Mouse (Mus musculus): ENCODE results near the gene Gm5414. TPM values are rescaled to one million over a fixed set of nuclear protein-coding genes. Genes with fewer than 3 reads are reported as not detected.

Gm5414 gene
- total RNA-seq (2021) = not detected
- long read RNA-seq, experiment 1 = 0 reads
- long read RNA-seq, experiment 2 = 0 reads

DNA sequence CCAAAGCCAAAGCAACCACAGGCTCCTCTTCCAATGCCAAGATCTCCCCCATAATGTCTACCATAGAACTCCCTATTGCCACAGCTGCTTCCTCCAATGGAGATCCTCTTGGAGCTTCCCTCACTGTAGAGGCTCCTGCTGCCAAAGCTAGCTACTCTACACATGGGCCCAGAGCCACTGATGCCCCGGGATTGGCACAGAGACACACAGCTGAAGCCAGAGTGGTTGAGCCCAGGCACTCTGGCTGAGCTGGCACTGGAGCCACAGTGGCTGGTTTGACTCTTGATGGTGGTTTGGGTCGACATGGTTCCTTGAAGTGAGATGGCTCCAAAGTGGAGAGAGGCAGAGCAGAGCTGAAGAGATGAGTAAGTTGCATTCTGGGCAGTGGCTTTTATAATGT lies at the start of gene Gm5414:
TSS of gene Gm5414 (minus strand) at position 305 of the 400 bp plus-strand sequence.
- no peak for DNase-seq

DNA sequence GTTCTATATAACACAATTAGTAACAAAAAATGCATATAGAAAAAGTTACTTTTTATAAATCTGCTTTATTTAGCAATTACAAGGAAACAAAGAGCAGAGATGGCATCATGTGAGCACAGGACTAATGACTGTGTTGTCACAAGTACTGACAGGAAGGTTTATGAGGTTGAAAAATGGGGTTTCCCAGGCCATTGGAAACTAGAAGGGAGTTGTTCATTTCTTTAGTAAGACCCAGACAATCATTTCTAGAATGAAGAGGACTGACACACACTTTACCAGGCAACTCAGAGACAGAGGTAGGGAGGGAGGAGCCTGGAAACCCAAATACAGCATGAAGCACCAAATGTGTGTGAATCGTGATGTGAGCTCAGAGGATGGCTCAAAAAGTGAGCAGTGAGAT lies 48.0 kb upstream of the Gm5414 start:
- DNase-seq = no peak

DNA sequence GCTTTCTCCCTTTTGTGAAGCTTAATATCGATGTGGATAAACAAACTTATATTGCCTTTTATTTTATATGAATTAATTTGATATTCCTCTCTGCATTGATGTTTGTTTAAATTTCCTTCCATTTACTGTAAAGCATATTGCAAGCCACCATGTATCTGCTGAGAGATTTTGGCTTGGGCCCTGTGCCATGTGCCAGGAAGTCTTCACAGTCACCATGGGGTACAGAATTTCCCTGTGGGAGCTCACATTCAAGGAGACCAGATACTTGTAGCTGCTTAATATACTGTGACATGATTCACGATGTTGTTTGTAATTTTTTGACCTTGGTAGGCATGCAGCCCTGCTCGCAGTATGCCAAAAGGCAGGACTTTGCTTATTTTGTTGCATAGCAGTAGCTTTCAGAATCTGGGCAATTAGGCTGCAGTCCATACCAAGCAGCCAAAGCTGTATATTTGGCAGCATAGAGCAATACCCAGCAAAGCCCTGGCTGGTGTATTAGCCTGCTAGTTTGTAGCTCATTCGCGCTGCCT lies 24.8 kb upstream of the Gm5414 start:
- no peak for DNase-seq

DNA sequence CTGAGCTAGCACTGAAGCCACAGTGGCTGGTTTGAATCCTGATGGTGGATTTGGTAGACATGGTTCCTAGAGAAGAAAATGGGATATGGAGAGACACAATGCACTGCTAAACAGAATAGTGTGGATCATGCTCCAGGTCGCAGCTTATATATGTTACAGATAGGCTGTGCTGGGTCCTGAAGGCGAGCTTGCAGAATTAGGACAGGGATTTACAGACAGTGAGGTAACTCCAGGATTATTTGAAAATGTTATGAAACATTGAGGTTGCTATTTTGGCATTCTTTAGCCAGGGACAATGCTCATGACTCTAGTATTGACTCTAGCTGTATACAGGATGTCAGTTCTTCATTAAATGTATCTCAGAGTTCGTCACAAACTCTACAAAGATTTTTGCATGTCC lies 19.3 kb upstream of the Gm5414 start, which contains the start of gene Gm5478:
TSS of gene Gm5478 (minus strand) at position 101 of the 400 bp plus-strand sequence.
- DNase-seq = no peak

DNA sequence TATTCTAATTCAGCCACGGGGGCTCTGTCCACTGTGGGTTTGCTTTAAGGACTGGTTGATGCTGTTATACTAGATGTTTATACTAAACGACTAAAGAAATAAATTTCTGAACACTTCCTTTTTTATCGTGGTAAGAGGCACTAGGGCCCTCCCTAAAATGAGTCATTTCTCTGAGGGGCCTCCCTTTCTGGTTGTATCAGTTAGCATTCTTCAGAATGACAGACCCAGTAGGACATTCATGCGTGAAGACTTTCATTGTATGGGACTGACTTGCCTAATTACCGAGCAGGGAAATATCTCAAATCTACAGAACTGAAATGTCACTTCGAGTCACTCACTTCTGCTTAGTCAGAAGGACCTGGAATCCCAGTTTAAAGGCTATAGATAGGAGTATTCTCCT lies 28.9 kb downstream of the Gm5414 start:
- DNase-seq = no peak

DNA sequence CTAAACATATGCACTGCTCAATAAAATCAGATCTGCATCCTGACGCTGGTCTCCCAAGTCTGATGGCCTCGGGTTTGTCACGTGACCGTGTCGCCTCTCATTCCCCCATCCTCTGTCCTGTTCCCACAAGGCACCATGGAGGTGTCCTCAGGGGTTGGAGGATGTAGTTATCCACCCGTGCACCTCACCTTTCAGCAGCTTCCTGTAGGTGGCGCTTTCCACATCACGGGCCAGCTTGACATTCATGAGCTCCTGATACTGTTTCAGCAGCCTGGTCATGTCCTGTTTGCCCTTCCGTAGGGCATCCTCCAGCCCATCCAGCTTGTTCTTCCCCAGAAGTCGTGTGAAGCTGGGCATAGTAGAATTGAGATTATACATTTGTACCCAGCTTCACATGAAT lies 39.8 kb downstream of the Gm5414 start:
- DNase-seq = no peak

DNA sequence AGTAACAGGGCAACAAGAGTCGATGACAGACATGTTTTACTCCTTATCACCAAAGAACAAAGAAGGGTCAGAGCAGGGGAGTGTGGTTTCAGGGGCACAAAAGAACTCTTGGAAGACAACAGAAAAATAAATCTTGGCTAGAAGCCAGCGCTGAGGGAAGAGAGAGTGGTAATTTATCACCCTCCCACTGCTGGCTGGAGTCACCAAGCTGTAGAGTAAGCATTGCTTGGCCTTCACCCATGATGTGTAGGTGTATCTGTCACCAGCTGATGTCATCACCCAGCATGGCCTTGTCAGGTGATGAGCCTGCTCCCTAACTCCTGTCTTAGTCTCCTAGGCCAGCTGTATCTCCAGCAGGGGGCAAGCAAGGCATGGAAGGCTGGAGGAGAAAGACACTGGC lies 43.5 kb downstream of the Gm5414 start:
- DNase-seq = no peak

DNA sequence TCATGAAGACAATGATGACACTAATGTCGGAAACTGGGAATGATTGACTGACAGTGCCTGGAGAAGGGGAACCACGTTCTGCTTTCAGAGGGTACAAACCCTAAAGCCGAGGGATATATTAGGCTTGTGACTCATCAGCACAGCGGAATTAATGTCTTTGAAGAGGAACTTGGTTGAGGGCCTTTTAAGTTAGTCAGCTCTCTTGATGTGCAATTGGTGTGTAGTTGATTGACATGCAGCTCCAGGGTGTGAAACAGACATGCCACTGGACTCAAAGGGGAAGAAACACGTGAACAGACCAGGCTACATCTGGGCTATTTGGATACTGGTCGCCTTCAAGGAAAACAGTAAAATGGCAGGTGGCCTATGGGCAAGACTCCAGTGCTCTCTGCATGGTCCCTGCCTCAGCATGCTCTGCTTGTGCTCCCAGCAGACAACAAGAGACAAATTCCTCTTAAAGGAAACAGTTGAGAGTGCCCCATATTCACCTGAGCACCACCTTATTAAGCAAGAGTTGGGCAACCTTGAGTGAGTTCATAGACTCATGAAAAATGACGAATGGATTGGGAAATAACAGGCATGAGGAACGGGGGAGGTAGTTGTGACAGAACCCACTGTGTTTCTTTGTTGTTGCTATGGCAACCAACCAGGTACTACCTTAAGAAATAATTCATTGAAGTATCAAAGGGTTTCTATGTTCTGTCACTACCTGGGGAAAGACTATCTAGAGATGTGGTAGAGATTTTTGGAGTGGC lies 44.6 kb downstream of the Gm5414 start:
- no peak for DNase-seq

DNA sequence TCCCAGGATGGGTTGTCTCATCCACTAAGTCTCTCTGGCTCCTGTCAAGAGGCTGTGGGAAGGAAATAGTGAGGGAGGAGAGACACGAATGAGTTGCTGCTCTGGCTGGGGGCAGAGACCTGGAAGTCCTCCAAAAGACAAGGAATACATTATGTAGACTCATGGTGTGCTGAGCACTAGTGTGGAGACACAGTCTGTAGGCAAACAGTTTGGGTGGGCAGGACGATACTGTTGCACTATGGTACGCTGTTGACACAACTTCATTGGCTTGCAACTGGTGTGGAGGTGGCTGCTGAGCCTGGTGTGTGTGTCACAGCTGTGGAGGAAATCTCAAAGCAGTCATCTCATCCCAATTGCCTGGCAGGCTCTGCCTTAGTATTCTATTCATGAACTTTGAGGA lies 46.3 kb downstream of the Gm5414 start:
- DNase-seq = no peak

DNA sequence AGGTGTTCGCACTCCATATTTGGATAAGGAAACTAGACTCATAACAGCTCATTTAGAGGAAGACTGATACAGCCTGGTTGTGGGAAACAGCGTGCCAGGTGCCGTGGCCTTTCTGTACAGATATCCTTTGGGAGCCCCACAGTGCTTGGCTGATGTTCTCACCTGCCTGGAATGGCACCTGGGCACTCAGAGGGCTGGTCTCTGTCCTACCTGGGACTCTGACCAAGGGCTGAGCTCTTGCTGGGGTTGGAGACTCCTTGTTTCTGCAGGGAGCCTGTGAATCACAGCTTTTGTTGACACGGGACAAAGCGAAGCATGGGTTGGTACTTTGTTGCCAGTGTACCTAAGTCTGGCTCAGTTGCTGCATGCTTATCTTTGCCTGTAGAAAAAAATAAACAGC lies 52.5 kb downstream of the Gm5414 start:
- DNase-seq = no peak

Small RNAs within 50 kb of the gene (microRNA-seq; reads per million reads assigned to microRNA genes)
- 0 reads per million in 2 experiments for gene Gm44383 (ENCODE audit: borderline replicate concordance in 2 of 2)
- 0 reads per million in 2 experiments for gene Gm44479 (ENCODE audit: borderline replicate concordance in 2 of 2)

Other genes with a start within 250 kb of the Gm5414 start
- gene Krt7, start 217.1 kb downstream of the Gm5414 start, total RNA-seq (2021) = not detected
- not detected for gene Krt87, start 189.4 kb downstream of the Gm5414 start, total RNA-seq (2021)
- gene Krt88, start 180.4 kb downstream of the Gm5414 start, total RNA-seq (2021) = not detected
- not detected for gene Krt81, start 164.4 kb downstream of the Gm5414 start, total RNA-seq (2021)
- gene Krt86, start 154.7 kb downstream of the Gm5414 start, total RNA-seq (2021) = not detected
- not detected for gene Krt83, start 136.7 kb downstream of the Gm5414 start, total RNA-seq (2021)
- gene Gm49425, start 110.9 kb downstream of the Gm5414 start, total RNA-seq (2021) = not detected
- gene Krt84, start 95.4 kb downstream of the Gm5414 start, total RNA-seq (2021) = not detected
- gene Krt82, start 77.5 kb downstream of the Gm5414 start, total RNA-seq (2021) = not detected
- not detected for gene Krt90, start 65.2 kb downstream of the Gm5414 start, total RNA-seq (2021)
- gene Krt75, start 54.3 kb downstream of the Gm5414 start, total RNA-seq (2021) = not detected
- not detected for gene Gm5478, start 19.2 kb upstream of the Gm5414 start, total RNA-seq (2021)
- not detected for gene Krt6b, start 52.1 kb upstream of the Gm5414 start, total RNA-seq (2021)
- not detected for gene Krt6a, start 66.1 kb upstream of the Gm5414 start, total RNA-seq (2021)
- gene Krt5, start 84.7 kb upstream of the Gm5414 start, total RNA-seq (2021) = not detected
- not detected for gene Krt71, start 114.9 kb upstream of the Gm5414 start, total RNA-seq (2021)
- not detected for gene Krt72, start 158.3 kb upstream of the Gm5414 start, total RNA-seq (2021)
- gene Krt73, start 174.2 kb upstream of the Gm5414 start, total RNA-seq (2021) = not detected
- not detected for gene Krt2, start 190.0 kb upstream of the Gm5414 start, total RNA-seq (2021)
- gene Krt1, start 222.6 kb upstream of the Gm5414 start, total RNA-seq (2021) = not detected
- not detected for gene Krt77, start 241.5 kb upstream of the Gm5414 start, total RNA-seq (2021)